Mouse (Mus musculus): Measurements from ENCODE around the gene Fam189a2. TPM values are rescaled to one million over a fixed set of nuclear protein-coding genes. Genes with fewer than 3 reads are reported as not detected.
A peak's percentile ranks its signal among the peaks of the same experiment; 100 is the strongest.

The Fam189a2 gene
- polyA plus RNA-seq, 1 experiment, result 85.0 TPM

DNA sequence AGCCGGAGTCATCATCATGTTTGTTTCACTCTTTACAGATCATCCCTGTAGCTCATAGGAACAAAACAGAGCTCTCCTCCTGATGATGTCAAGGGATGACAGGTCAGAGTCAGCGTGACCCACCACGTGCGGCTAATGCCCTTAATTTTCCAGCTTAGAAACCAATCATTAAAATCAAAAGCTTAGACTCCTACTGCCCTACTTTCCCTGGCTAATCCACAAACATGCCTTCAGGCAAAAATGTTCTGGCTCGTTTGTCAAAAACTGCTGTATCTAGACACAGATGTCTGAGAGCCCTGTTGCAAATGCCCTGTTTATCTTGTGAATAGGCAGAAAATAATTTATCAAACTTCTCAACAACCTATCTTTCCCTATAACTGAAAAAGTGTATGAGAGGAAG lies 4.9 kb downstream of the Fam189a2 start:
- no peak for DNase-seq (ENCODE audit: low read depth)

DNA sequence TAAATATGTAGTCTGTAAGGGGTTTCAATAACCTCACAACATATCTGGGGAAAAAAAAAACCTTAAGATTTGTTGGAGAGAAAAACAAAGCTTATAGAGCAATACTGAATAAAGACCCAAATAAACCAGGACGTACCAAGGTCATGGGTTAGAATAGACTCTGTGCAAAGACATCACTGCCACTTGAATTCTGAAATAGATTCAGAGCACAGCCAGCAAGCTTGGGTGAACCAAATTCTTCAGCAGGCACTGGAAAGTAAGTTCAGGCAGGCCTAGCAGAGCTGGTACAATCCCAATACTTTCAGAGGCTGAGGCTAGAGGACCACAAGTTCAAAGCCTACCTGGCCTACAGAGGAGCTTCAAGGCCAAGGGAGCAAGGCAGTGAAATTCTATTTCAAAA lies 6.2 kb downstream of the Fam189a2 start:
- no peak for DNase-seq (ENCODE audit: low read depth)

DNA sequence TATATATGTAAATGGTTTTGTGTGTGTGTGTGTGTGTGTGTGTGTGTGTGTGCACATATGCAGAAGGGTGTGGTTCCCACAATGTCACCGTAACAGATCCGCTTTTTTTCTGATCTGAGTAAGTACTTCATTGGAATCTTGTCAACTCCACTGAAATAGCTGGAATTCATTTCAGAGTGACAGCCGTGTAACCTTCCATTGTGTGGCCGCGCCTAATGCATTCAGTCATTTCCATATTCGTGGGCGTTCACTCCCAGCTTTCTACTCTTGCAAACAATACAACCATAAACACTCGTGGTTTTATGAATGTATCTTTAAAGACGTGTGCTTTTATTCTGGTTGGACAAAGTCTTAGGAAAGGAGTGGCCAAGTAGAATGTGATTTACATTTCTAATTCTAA lies 6.7 kb downstream of the Fam189a2 start:
- no peak for DNase-seq (ENCODE audit: low read depth)

DNA sequence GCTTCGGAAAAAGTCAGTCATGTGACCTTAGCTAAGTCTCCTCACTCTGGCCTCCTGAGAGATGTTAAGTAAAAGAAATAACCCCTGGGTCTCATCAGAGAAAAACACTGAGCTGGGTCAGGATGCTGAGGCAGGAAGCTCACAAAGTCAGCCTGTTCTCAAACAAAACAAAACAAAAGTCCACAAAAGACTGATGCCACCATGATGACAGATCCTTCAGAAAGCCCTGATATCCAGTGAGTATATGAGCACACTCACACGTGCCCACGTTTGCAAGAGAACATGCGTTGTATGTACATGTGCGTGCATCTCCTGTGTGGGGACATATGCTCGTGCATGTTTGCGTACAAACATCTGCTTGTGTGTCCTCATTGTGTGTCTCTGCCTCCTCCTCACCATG lies 7.5 kb downstream of the Fam189a2 start:
- DNase-seq (ENCODE audit: low read depth), result no peak

- no peak for DNase-seq (ENCODE audit: low read depth)
Measured at GRCm38 (mm10) chr19:24022771-24023170, 8.0 kb downstream of the Fam189a2 start.

DNA sequence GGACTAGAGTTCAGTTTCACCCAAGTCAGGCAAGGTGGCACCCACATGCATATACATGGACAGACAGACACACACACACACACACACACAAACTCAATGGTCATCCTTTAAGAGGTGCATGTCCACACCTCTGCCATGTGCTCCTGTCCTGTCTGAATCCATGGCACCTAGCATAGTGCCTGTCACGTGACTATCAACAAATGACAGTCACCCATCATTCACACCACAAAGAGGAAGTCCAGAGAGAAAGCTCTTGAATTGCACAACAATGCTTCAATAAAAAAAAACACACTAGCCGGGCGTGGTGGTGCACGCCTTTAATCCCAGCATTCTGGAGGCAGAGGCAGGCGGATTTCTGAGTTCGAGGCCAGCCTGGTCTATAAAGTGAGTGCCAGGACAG lies 8.5 kb downstream of the Fam189a2 start:
- no peak for DNase-seq (ENCODE audit: low read depth)

DNA sequence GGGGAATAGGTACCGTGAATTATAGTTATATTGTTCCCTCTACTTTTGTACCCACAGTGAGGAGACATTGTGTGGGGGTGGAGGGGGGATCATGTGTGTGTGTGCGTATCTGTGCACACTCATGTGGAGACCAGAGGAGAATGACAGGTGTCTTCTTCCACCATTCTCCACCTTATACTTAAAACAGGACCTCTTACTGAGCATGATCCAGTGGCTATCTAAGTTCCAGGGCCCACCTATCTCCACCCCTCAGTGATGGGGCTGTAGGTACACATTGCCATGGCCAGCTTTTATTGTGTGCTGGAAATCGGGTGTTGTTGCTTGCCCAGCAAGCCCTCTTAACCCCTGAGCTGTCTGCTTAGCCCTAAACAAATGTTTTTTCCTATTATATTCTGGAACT lies 10.1 kb downstream of the Fam189a2 start:
- no peak for DNase-seq (ENCODE audit: low read depth)

GRCm38 (mm10) chr19:24019609-24020008 lies 11.2 kb downstream of the Fam189a2 start:
- peak; percentile 75 for DNase-seq (ENCODE audit: low read depth)

DNA sequence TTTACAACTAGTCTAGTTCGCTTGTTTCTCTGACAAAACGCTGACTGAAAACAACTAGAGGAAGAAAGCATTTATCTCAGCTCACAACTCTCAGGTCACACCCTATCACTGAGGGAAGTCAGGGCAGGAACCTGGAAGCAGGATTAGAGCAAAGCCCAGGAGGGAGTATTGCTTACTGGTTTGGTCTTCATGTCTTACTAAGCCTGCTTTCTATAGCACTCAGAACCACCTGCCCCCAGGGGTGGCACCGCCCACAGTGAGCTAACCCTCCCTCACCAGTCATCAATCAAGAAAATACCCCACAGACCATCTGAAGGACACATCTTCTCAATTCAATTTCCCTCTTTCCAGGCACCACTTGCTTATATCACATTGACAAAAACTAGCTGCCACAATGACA lies 12.4 kb downstream of the Fam189a2 start:
- DNase-seq (ENCODE audit: low read depth), result no peak

- no peak for DNase-seq (ENCODE audit: low read depth)
Measured at GRCm38 (mm10) chr19:24017892-24018291, 12.9 kb downstream of the Fam189a2 start.

- no peak for DNase-seq (ENCODE audit: low read depth)
Measured at GRCm38 (mm10) chr19:24017427-24017826, 13.4 kb downstream of the Fam189a2 start.

GRCm38 (mm10) chr19:24016706-24017386 lies 14.0 kb downstream of the Fam189a2 start:
- DNase-seq (ENCODE audit: low read depth), result no peak

DNA sequence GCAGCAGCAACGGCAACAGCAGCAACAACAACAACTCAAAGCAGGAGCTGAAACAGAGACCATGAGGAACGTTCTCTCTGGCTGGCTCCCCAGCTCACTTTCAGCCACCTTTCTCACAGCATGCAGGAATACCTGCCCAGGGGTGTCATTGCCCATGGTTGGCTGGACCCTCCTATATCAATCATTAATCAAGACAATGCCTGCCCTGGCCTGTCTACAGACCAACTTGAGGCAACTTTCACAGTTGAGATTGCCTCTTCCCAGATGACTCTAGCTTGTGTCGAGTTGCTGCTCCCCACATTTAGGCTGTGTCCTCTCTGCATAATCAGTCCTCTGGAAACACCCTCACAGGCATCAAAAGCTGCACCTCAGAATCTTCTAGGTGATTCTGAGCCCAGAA lies 17.6 kb downstream of the Fam189a2 start:
- DNase-seq (ENCODE audit: low read depth), result no peak

DNA sequence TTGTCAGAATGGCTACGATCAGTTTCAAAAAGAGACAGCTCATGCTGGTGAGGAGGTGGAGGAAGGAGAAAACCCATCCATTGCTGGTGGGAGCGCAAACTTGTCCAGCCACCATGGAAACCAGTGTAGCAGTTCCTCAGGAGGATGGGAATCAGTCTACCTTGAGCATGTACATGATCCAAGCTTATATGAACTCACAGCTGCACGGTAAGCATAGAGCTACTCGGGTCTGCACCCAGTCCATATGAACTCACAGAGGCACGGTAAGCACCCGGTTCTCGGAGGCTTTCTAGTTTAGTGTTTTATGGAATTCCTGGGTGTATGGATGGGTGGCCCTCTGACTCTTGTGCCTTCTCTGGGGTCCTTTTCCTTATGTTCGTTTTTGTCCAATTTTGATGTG lies 18.3 kb downstream of the Fam189a2 start:
- DNase-seq (ENCODE audit: low read depth), result no peak

GRCm38 (mm10) chr19:24007638-24008360 lies 23.0 kb downstream of the Fam189a2 start:
- peak; percentile 95 for DNase-seq (ENCODE audit: low read depth)

- peak; percentile 74 for DNase-seq (ENCODE audit: low read depth)
Measured at GRCm38 (mm10) chr19:24007002-24007637, 23.7 kb downstream of the Fam189a2 start.

DNA sequence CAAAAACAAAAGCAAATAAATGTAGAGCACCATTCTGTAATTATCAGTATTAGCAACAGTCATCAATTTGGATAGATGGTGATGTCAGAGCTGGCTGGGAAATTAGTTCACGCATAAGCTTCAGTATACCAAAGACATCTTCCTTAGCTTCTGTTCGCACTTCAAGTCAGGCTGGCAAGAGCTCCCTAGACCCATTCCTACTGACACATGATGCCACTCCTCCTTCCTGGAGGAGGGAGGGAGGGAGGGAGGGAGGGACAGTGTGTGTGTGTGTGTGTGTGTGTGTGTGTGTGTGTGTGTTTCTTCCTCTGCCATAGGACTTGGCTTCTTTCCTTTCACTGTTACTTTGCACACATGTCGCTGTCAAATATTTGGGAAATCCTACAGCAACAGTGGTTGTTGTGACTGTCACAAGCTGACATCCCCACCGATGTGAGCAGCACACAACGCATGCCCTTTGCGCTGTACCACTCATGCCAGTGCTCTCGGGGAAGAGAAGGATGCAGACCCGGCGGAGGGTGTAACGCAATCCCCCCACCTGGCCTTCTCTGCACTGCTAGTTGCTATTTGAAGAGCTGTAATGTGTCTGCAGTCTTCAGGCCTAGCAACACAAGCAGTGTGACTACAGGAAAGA lies 34.9 kb downstream of the Fam189a2 start:
- DNase-seq (ENCODE audit: low read depth), result no peak

DNA sequence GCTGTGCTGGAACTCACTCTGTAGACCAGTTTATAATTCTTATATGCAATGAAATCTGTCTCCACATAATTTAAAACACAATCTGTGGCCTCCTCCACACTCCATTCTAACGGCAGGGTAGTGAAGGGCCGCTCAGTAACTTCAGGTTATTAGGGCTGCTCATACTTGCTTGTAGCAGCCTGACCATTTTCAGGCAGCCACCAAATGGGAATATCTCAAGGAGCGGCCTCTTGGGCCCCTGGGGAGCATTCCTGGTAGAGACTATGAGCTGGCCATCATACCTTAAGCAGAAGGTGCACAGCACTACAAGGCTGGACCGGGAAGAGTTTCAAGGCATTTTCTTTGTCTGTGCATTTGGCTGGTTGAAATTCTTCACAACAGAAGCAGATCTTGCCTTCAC lies 42.7 kb downstream of the Fam189a2 start:
- DNase-seq (ENCODE audit: low read depth), result no peak

- DNase-seq (ENCODE audit: low read depth), result no peak
Measured at GRCm38 (mm10) chr19:23987291-23987690, 43.5 kb downstream of the Fam189a2 start.

DNA sequence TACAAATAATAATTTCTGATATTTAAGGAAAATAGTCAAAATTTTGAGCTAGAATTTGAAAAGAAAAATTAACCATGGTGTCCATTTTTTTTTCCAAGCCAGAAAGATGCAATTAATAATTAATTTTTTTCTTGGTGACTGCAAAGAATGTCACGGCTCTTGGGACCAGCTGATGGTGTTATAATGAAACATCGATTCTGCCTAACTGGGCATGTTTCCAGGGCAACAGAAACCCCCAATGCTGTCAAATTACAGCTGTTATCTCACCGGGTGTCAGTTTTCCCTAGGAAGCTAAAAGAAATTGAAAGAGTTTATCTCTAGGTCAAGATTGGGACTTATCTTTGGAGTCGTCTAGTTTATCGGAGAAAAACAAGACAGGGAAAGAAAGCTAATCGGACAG lies 46.6 kb downstream of the Fam189a2 start:
- DNase-seq (ENCODE audit: low read depth), result no peak

DNA sequence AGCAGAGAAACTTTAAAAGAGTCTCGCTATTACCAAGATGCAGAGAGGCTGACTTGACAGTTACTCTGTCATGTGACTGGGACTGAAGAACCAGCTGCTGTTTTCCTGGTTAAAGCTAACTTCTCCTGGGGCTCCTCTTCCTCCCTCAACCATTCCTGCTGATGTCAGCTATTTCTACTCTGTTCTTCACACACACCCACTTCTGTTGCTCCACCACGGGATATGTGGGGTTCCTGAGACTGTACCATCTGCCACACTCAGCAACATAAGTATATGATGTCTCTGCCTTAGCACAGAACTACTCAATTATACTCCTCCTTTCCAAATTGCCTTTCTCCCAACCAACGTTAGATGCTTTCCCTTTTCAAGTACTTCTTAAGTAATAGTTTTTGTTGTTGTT lies 50.2 kb downstream of the Fam189a2 start:
- DNase-seq (ENCODE audit: low read depth), result no peak

DNA sequence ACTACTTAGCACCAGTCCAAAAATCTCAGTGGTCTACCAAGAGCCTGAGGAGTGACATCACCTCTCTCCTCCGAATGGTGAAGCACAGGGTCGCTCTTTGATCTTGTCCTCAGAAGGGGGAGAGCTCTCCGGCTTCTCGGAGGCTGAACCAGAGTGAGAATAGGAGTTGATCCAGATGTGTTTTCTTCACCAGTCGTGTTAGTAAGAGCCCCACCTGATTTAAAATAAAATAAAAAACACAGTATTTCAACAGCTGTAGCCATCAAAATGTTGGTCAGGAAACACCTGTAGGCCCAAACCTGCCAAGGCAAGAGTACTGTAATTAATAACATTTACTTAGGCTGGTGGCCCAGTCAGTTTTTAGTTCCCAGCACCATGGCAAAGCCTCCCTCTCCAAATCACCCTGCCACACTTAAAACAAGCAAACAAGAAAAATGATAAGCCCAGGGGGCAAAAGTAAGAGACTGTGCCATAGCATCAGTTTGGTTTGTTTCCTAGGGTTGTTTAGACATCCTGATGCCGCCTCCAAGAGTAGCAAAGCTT lies 52.8 kb downstream of the Fam189a2 start:
- no peak for DNase-seq (ENCODE audit: low read depth)

All from gonadal fat pad, adult 2 months (tissue).